Mouse (Mus musculus) CH12.LX (cell line): ENCODE measurements around the gene Slc10a7. TPM values are rescaled to one million over a fixed set of nuclear protein-coding genes. Genes with fewer than 3 reads are reported as not detected.

Experiments
- DNase-seq: peaks from one replicate; pipeline ENCODE4 v3.0.0-alpha.2; 2013; ENCODE audit errors: extremely low read depth
- H3K27ac ChIP-seq: 2 replicates; pipeline ENCODE4 v1.5.1; 2012; ENCODE audit warnings: low read depth, mild to moderate bottlenecking, control low read depth, moderate library complexity; ENCODE audit not compliant: insufficient read depth
- H3K27me3 ChIP-seq: replicated peaks from 2 replicates; pipeline ENCODE3; 2012; ENCODE audit warnings: inconsistent platforms
- H3K36me3 ChIP-seq, 2 experiments: replicated peaks in 1 of 2; 2 replicates each; pipeline versions ENCODE3 to v1.6.1; 2012; ENCODE audit warnings: inconsistent platforms in 1 of 2, low read length in 1 of 2, mild to moderate bottlenecking in 1 of 2, mixed read lengths in 1 of 2, moderate library complexity in 1 of 2; ENCODE audit not compliant: control insufficient read depth in 1 of 2, insufficient read depth in 1 of 2
- H3K4me1 ChIP-seq, 2 experiments: 2 replicates each; pipeline ENCODE4 v1.6.1; 2012; ENCODE audit warnings: inconsistent platforms in 1 of 2, moderate library complexity in 1 of 2; ENCODE audit not compliant: insufficient read depth in 2 of 2, control insufficient read depth in 1 of 2
- H3K4me2 ChIP-seq: 2 replicates; pipeline ENCODE4 v1.6.1; 2012; ENCODE audit warnings: low read depth, mild to moderate bottlenecking, control low read depth; ENCODE audit not compliant: poor library complexity, insufficient read depth, severe bottlenecking
- H3K4me3 ChIP-seq, 3 experiments: fragments of 150-350 bp in 1 of 3; sonication (generic) in 1 of 3; replicated peaks in 1 of 3; 2 replicates each; pipeline versions ENCODE3 to v1.5.1; 2011 to 2012; ENCODE audit warnings: low read depth in 2 of 3, low read length in 2 of 3, mild to moderate bottlenecking in 2 of 3, moderate library complexity in 2 of 3, control low read depth in 1 of 3, improper control_type of control experiment in 1 of 3, inconsistent platforms in 1 of 3, mixed read lengths in 1 of 3; ENCODE audit not compliant: poor library complexity in 1 of 3
- H3K79me2 ChIP-seq: replicated peaks from 2 replicates; pipeline ENCODE4 v1.6.1; 2012; ENCODE audit warnings: mild to moderate bottlenecking, moderate library complexity; ENCODE audit not compliant: control insufficient read depth, poor library complexity, insufficient read depth, severe bottlenecking; ENCODE audit errors: extremely low read depth
- H3K9ac ChIP-seq: 2 replicates; pipeline ENCODE4 v1.6.1; 2012; ENCODE audit warnings: low read depth, mild to moderate bottlenecking, control low read depth, moderate library complexity; ENCODE audit not compliant: insufficient read depth
- H3K9me3 ChIP-seq: replicated peaks from 2 replicates; pipeline ENCODE3; 2012; ENCODE audit warnings: low read length, inconsistent platforms, mixed read lengths
- CHD2 ChIP-seq: IDR thresholded peaks from 2 replicates; pipeline ENCODE4 v1.6.1; 2011; ENCODE audit warnings: low read length, improper control_type of control experiment
- ELF1 ChIP-seq: IDR thresholded peaks from 2 replicates; pipeline ENCODE4 v1.6.1; 2014; ENCODE audit warnings: low read depth, mild to moderate bottlenecking, inconsistent platforms, low read length, improper control_type of control experiment
- ETS1 ChIP-seq: conservative IDR thresholded peaks from 2 replicates; pipeline ENCODE4 v1.6.1; 2012; ENCODE audit warnings: low read depth, mild to moderate bottlenecking, inconsistent platforms, low read length, improper control_type of control experiment, moderate library complexity
- GABPA ChIP-seq: IDR thresholded peaks from 2 replicates; pipeline ENCODE4 v1.6.1; 2012; ENCODE audit warnings: low read depth, low read length, improper control_type of control experiment, inconsistent platforms; ENCODE audit not compliant: insufficient replicate concordance
- HCFC1 ChIP-seq: IDR thresholded peaks from 2 replicates; pipeline ENCODE4 v1.6.1; 2012; ENCODE audit warnings: low read depth, mild to moderate bottlenecking, inconsistent platforms, low read length, improper control_type of control experiment
- MAX ChIP-seq: IDR thresholded peaks from 2 replicates; pipeline ENCODE4 v1.6.1; 2011; ENCODE audit warnings: low read length, improper control_type of control experiment
- MAZ ChIP-seq: IDR thresholded peaks from 2 replicates; pipeline ENCODE4 v1.6.1; 2012; ENCODE audit warnings: low read depth, mild to moderate bottlenecking, inconsistent platforms, low read length, improper control_type of control experiment, moderate library complexity
- NRF1 ChIP-seq: IDR thresholded peaks from 2 replicates; pipeline ENCODE4 v1.6.1; 2014; ENCODE audit warnings: low read depth, mild to moderate bottlenecking, inconsistent platforms, low read length, improper control_type of control experiment, moderate library complexity
- POLR2A ChIP-seq: IDR thresholded peaks from 2 replicates; pipeline ENCODE4 v1.6.1; 2011; ENCODE audit warnings: low read depth, mild to moderate bottlenecking, improper control_type of control experiment, low read length
- RAD21 ChIP-seq: IDR thresholded peaks from 2 replicates; pipeline ENCODE4 v1.6.1; 2011; ENCODE audit warnings: low read depth, mild to moderate bottlenecking, low read length, improper control_type of control experiment, moderate library complexity
- RCOR1 ChIP-seq: conservative IDR thresholded peaks from 2 replicates; pipeline ENCODE4 v1.6.1; 2012; ENCODE audit warnings: low read depth, mild to moderate bottlenecking, inconsistent platforms, low read length, improper control_type of control experiment
- SIN3A ChIP-seq: IDR thresholded peaks from 2 replicates; pipeline ENCODE4 v1.6.1; 2012; ENCODE audit warnings: low read length, improper control_type of control experiment, inconsistent platforms
- TBP ChIP-seq: conservative IDR thresholded peaks from 2 replicates; pipeline ENCODE4 v1.6.1; 2011; ENCODE audit warnings: low read depth, low read length, improper control_type of control experiment
- TCF12 ChIP-seq: IDR thresholded peaks from 2 replicates; pipeline ENCODE4 v1.6.1; 2014; ENCODE audit warnings: low read depth, mild to moderate bottlenecking, inconsistent platforms, low read length, improper control_type of control experiment
- ZKSCAN1 ChIP-seq: IDR thresholded peaks from 2 replicates; pipeline ENCODE4 v1.6.1; 2012; ENCODE audit warnings: low read depth, inconsistent platforms, low read length, improper control_type of control experiment, borderline replicate concordance
- dilution Hi-C: fragments of 300-500 bp; cut with MboI; formaldehyde crosslinking; loops from 2 replicates; pipeline ENCODE4 v1.14.3; 2020; ENCODE audit warnings: low sequenced_read_pairs; ENCODE audit not compliant: extremely low pct_unique_long_range_greater_than_20kb, extremely low pct_ligation_motif_present
- in situ Hi-C: fragments of 300-500 bp; cut with MboI; formaldehyde crosslinking; loops from 3 replicates; pipeline ENCODE4 v1.14.3; 2019; ENCODE audit warnings: low sequenced_read_pairs, low pct_ligation_motif_present, low pct_unique_long_range_greater_than_20kb, mixed read lengths
- polyA plus RNA-seq: library from polyadenylated mRNA; unstranded; fragments of >175 nt; gene quantifications from 2 replicates; pipeline ENCODE4 v1.2.1, GENCODE M21; 2012; ENCODE audit warnings: low read depth; ENCODE audit not compliant: insufficient read length
- total RNA-seq, 2 experiments: library from RNA; depleted of rRNA; stranded (reverse); fragments of 300-350 nt in 1 of 2; fragments of >200 nt in 1 of 2; gene quantifications; 2 replicates each; pipeline ENCODE4 v1.2.3; 2012 to 2014

Slc10a7 gene
- total and polyA plus RNA-seq, 3 experiments: 10.8 to 20.4 (median 16.3) TPM

- H3K4me2 ChIP-seq: peak overlapping the region; percentile 95
- no peak overlapping the region for H3K27ac ChIP-seq
- H3K9me3 ChIP-seq: no peaks in the 10 kb centered on the region
- H3K36me3 ChIP-seq: peaks cover 5 to 27% of the 10 kb centered on the region in 2 experiments
- peaks cover 20% of the 10 kb centered on the region for H3K79me2 ChIP-seq
- no peak for TF ChIP-seq GABPA
- no peak for TF ChIP-seq RCOR1
- no peak for TF ChIP-seq ZKSCAN1
- TF ChIP-seq SIN3A: peak; percentile 43; the same call in 1 of the 2 replicates
- TF ChIP-seq ELF1: peak; percentile 52; the same call in 1 of the 2 replicates
- no peak for TF ChIP-seq NRF1
- TF ChIP-seq HCFC1: no peak
- peak; percentile 30; the same call in 1 of the 2 replicates for TF ChIP-seq POLR2A
- H3K4me1 ChIP-seq: peaks cover 6 to 16% of the 10 kb centered on the region in 2 experiments
- dilution Hi-C loops (no loop called here), in situ Hi-C loops (no loop called here)
- H3K27me3 ChIP-seq: no peaks in the 10 kb centered on the region
- DNase-seq: peak; percentile 42
- peak overlapping the region; percentile 88 to 94 (median 91) for H3K4me3 ChIP-seq
- H3K9ac ChIP-seq: peak overlapping the region; percentile 96
Observed at GRCm38 (mm10) chr8:78510094-78510493, 948 bp downstream of the Slc10a7 start.

DNA sequence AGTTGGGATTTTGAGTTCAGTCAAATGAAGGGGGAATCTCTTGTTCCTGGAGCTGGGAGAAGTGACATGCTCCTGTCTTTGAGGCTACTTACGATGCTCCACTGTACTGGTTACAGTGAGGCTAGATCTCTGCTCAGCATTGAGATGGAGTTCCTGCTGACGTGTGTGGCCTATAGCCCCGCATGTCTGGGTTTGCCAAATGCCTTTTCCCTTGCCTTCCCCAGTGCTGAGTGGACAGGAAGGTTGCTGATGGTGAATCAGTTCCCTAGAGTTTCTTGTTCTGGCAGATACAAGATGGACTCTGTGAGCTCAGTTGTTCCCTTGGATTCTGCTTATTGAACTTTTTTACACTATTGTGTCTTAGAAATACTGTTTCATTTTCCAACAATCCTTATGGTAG, 1.8 kb downstream of the Slc10a7 start:
- no peak overlapping the region for H3K4me2 ChIP-seq
- peaks cover 6 to 16% of the 10 kb centered on the region in 2 experiments for H3K4me1 ChIP-seq
- no peaks in the 10 kb centered on the region for H3K27me3 ChIP-seq
- no peaks in the 10 kb centered on the region for H3K9me3 ChIP-seq
- DNase-seq: no peak
- peaks cover 9 to 34% of the 10 kb centered on the region in 2 experiments for H3K36me3 ChIP-seq
- TF ChIP-seq ELF1: no peak
- no peak for TF ChIP-seq CHD2
- TF ChIP-seq MAX: no peak
- TF ChIP-seq TCF12: no peak
- TF ChIP-seq POLR2A: no peak
- no peak for TF ChIP-seq ZKSCAN1
- no peak for TF ChIP-seq TBP
- no peak for TF ChIP-seq ETS1
- no peak for TF ChIP-seq SIN3A
- TF ChIP-seq MAZ: no peak
- TF ChIP-seq RAD21: no peak
- no peak overlapping the region; the same call in 1 of the 2 replicates for H3K9ac ChIP-seq
- in situ Hi-C loops: no loop called here
- H3K79me2 ChIP-seq: peaks cover 20% of the 10 kb centered on the region
- peak overlapping the region in 1 of 3 experiments; percentile 88 for H3K4me3 ChIP-seq
- no peak overlapping the region for H3K27ac ChIP-seq
- dilution Hi-C loops: no loop called here
